Mouse (Mus musculus): ENCODE data around the gene Tuft1. TPM values are rescaled to one million over a fixed set of nuclear protein-coding genes. Genes with fewer than 3 reads are reported as not detected.

The Tuft1 gene
- polyA plus RNA-seq, 1 experiment from 2014 or later: 8.8 TPM

GRCm38 (mm10) chr3:94622550-94622949 is 36.1 kb downstream of the Tuft1 start:
- Histone ChIP-seq H3K4me3 (ENCODE audit: low read depth, low read length) (no peak overlapping the region), H3K9me3 (ENCODE audit: low read depth, low read length) (no peaks in the 10 kb centered on the region), H3K27ac (ENCODE audit: low read depth) (peak overlapping the region; percentile 56), H3K9ac (no peak overlapping the region), H3K27me3 (ENCODE audit: insufficient read depth, low read length) (no peaks in the 10 kb centered on the region), H3K4me1 (ENCODE audit: insufficient read depth) (no peaks in the 10 kb centered on the region), H3K4me2 (no peak overlapping the region), H3K36me3 (ENCODE audit: insufficient read depth) (no peaks in the 10 kb centered on the region)
- no peak for ATAC-seq (ENCODE audit: insufficient read depth)
- 85% methylated on average over 10 of the region's 10 CpGs for WGBS
- DNase-seq: no peak
- TF ChIP-seq CTCF (IDR thresholded peaks at IDR 0.05; ENCODE audit: low read depth): no peak

GRCm38 (mm10) chr3:94621740-94622507 is 36.7 kb downstream of the Tuft1 start:
- Histone ChIP-seq H3K36me3 (ENCODE audit: insufficient read depth) (no peaks in the 10 kb centered on the region), H3K9me3 (ENCODE audit: low read depth, low read length) (no peaks in the 10 kb centered on the region), H3K4me1 (ENCODE audit: insufficient read depth) (no peaks in the 10 kb centered on the region), H3K27ac (ENCODE audit: low read depth) (peak overlapping the region; percentile 56), H3K9ac (no peak overlapping the region), H3K27me3 (ENCODE audit: insufficient read depth, low read length) (no peaks in the 10 kb centered on the region), H3K4me3 (ENCODE audit: low read depth, low read length) (no peak overlapping the region), H3K4me2 (no peak overlapping the region)
- TF ChIP-seq CTCF (IDR thresholded peaks at IDR 0.05; ENCODE audit: low read depth): no peak
- peak; percentile 87 for ATAC-seq (ENCODE audit: insufficient read depth)
- DNase-seq: peak; percentile 53
- 64% methylated on average over 11 of the region's 11 CpGs for WGBS

- H3K9me3 ChIP-seq (ENCODE audit: low read depth, low read length): no peaks in the 10 kb centered on the region
- H3K27me3 ChIP-seq (ENCODE audit: insufficient read depth, low read length): no peaks in the 10 kb centered on the region
- ATAC-seq (ENCODE audit: insufficient read depth) (no peak), DNase-seq (peak; percentile 62)
- H3K4me1 ChIP-seq (ENCODE audit: insufficient read depth): no peaks in the 10 kb centered on the region
- WGBS: 78% methylated on average over 4 of the region's 4 CpGs
- no peak overlapping the region for H3K9ac ChIP-seq
- H3K27ac ChIP-seq (ENCODE audit: low read depth): no peak overlapping the region
- H3K4me3 ChIP-seq (ENCODE audit: low read depth, low read length): no peak overlapping the region
- no peak overlapping the region for H3K4me2 ChIP-seq
- H3K36me3 ChIP-seq (ENCODE audit: insufficient read depth): no peaks in the 10 kb centered on the region
- TF ChIP-seq CTCF (IDR thresholded peaks at IDR 0.05; ENCODE audit: low read depth): peak; percentile 61
Measured at GRCm38 (mm10) chr3:94616717-94617116, 42.0 kb downstream of the Tuft1 start.

- no peak overlapping the region for H3K27ac ChIP-seq (ENCODE audit: low read depth)
- ATAC-seq (ENCODE audit: insufficient read depth) (no peak), DNase-seq (no peak)
- no peaks in the 10 kb centered on the region for H3K36me3 ChIP-seq (ENCODE audit: insufficient read depth)
- H3K9ac ChIP-seq: no peak overlapping the region
- no peak overlapping the region for H3K4me2 ChIP-seq
- no peak for TF ChIP-seq CTCF (IDR thresholded peaks at IDR 0.05; ENCODE audit: low read depth)
- WGBS: 63% methylated on average over 7 of the region's 7 CpGs
- no peaks in the 10 kb centered on the region for H3K27me3 ChIP-seq (ENCODE audit: insufficient read depth, low read length)
- H3K4me1 ChIP-seq (ENCODE audit: insufficient read depth): no peaks in the 10 kb centered on the region
- H3K4me3 ChIP-seq (ENCODE audit: low read depth, low read length): no peak overlapping the region
- H3K9me3 ChIP-seq (ENCODE audit: low read depth, low read length): no peaks in the 10 kb centered on the region
Measured at GRCm38 (mm10) chr3:94613258-94613878, 45.3 kb downstream of the Tuft1 start.

- no peak for ATAC-seq (ENCODE audit: insufficient read depth)
Measured at GRCm38 (mm10) chr3:94612274-94612673, 46.4 kb downstream of the Tuft1 start.

GRCm38 (mm10) chr3:94611834-94612233 is 46.8 kb downstream of the Tuft1 start:
- no peak overlapping the region for H3K4me3 ChIP-seq (ENCODE audit: low read depth, low read length)
- no peak for TF ChIP-seq CTCF (IDR thresholded peaks at IDR 0.05; ENCODE audit: low read depth)
- ATAC-seq (ENCODE audit: insufficient read depth): no peak

More at GRCm38 (mm10) chr3:94612274-94612673, 46.4 kb downstream of the Tuft1 start:
- H3K4me2 ChIP-seq: no peak overlapping the region
- no peak overlapping the region for H3K27ac ChIP-seq (ENCODE audit: low read depth)
- H3K4me3 ChIP-seq (ENCODE audit: low read depth, low read length): no peak overlapping the region
- H3K27me3 ChIP-seq (ENCODE audit: insufficient read depth, low read length): no peaks in the 10 kb centered on the region
- no peaks in the 10 kb centered on the region for H3K4me1 ChIP-seq (ENCODE audit: insufficient read depth)
- WGBS: 78% methylated on average over 1 of the region's 1 CpGs
- no peak for DNase-seq
- no peak overlapping the region for H3K9ac ChIP-seq
- no peaks in the 10 kb centered on the region for H3K9me3 ChIP-seq (ENCODE audit: low read depth, low read length)
- TF ChIP-seq CTCF (IDR thresholded peaks at IDR 0.05; ENCODE audit: low read depth): no peak
- H3K36me3 ChIP-seq (ENCODE audit: insufficient read depth): no peaks in the 10 kb centered on the region

GRCm38 (mm10) chr3:94611343-94611742 is 47.3 kb downstream of the Tuft1 start:
- WGBS: 46% methylated on average over 4 of the region's 4 CpGs
- no peak for ATAC-seq (ENCODE audit: insufficient read depth)
- Histone ChIP-seq H3K9ac (no peak overlapping the region), H3K36me3 (ENCODE audit: insufficient read depth) (no peaks in the 10 kb centered on the region), H3K9me3 (ENCODE audit: low read depth, low read length) (no peaks in the 10 kb centered on the region), H3K27ac (ENCODE audit: low read depth) (no peak overlapping the region), H3K4me1 (ENCODE audit: insufficient read depth) (no peaks in the 10 kb centered on the region), H3K4me3 (ENCODE audit: low read depth, low read length) (no peak overlapping the region), H3K4me2 (no peak overlapping the region), H3K27me3 (ENCODE audit: insufficient read depth, low read length) (no peaks in the 10 kb centered on the region)
- TF ChIP-seq CTCF (IDR thresholded peaks at IDR 0.05; ENCODE audit: low read depth): no peak
- DNase-seq: no peak

More at GRCm38 (mm10) chr3:94611834-94612233, 46.8 kb downstream of the Tuft1 start:
- 70% methylated on average over 5 of the region's 5 CpGs for WGBS
- Histone ChIP-seq H3K36me3 (ENCODE audit: insufficient read depth) (no peaks in the 10 kb centered on the region), H3K4me2 (no peak overlapping the region), H3K9me3 (ENCODE audit: low read depth, low read length) (no peaks in the 10 kb centered on the region), H3K27ac (ENCODE audit: low read depth) (no peak overlapping the region), H3K9ac (no peak overlapping the region), H3K4me1 (ENCODE audit: insufficient read depth) (no peaks in the 10 kb centered on the region), H3K27me3 (ENCODE audit: insufficient read depth, low read length) (no peaks in the 10 kb centered on the region)
- DNase-seq: no peak
